Mouse (Mus musculus): ENCODE results near the gene Nol9.

- no peak for TF ChIP-seq CHD2 (IDR thresholded peaks at IDR 0.05; ENCODE audit: low read depth, low read length)
- TF ChIP-seq HCFC1 (IDR thresholded peaks at IDR 0.05; ENCODE audit: borderline replicate concordance, insufficient read depth, low read length): no peak
- TF ChIP-seq ZC3H11A (IDR thresholded peaks at IDR 0.05; ENCODE audit: borderline replicate concordance, low read depth, low read length): no peak
These were observed 25.9 kb upstream of the Nol9 start for GRCm38 (mm10) chr4:152013036-152013813.
